Mouse (Mus musculus) spleen, postnatal 36 days (tissue): ENCODE results near the gene Fgfr2.
A peak's percentile ranks its signal among the peaks of the same experiment; 100 is the strongest.

Experiments used
- DNase-seq, 2 experiments: peaks; one replicate each; pipeline ENCODE4 v3.0.0; 2022; ENCODE audit warnings: low spot score in 2 of 2, mixed read lengths in 1 of 2

The Fgfr2 gene

DNA sequence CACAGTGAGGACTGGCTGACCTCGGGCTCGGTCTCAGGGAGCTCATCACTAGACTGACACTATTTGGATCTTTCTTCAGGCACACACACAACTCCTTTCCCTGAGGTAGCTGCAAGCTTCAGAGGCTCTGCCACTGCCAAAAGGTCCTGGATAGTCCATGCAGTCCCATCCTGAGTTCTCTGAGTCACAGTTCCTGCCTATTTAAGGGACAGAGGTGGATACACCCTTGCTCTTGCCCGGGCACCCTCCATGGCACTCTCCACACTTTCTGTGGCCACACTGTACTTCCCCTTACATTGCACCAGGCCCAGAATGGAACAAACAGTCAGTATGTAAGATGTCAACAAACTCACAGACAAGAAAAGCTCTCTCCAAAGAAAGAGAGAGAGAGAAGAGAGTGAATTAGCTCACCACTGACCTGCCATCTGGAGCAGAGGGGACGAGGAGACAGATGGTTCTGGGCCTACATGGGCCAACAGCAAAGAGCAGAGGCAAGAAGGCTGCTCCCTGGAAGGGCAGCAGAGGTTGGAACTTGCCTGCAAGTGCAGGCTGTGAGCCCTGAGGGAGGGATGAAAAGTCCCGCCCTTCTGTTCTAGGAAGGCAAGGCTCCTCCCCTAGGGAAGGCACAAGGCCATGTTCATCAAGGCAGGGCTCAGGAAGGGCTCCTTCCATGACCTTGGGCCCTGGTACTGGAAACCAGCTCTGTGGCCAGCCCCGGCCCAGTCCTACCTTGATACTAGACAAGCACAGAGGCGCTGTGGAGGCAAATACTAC lies 346.6 kb downstream of the Fgfr2 start:
- DNase-seq, result peak; percentile 56 to 74

- no peak for DNase-seq
These were observed 347.2 kb downstream of the Fgfr2 start for GRCm38 (mm10) chr7:132775922-132776321.

DNA sequence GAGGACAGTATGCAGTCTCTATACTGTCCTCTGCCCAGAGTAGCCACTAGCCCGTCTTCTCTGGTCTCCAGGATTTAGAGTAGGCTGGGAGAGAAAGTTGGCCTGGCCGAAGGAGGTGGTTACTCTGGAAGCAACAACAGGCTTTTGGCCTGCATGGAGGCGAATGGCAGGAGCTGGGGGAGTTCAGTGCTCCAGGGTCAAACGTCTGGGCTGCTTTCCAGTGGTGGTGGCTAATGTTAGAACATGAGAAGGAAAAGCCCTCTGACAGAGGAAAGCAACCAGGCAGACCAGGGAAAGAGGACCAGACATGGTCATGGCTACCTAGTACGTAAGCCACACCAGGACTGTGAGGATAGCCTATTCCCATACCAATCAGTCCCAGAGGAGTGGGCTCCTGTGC lies 347.8 kb downstream of the Fgfr2 start:
- no peak for DNase-seq

- peak in 1 of 2 experiments; percentile 33 for DNase-seq
These were observed 350.0 kb downstream of the Fgfr2 start for GRCm38 (mm10) chr7:132773011-132773705.

GRCm38 (mm10) chr7:132772440-132772839 lies 350.7 kb downstream of the Fgfr2 start:
- DNase-seq, result peak; percentile 70 to 81

DNA sequence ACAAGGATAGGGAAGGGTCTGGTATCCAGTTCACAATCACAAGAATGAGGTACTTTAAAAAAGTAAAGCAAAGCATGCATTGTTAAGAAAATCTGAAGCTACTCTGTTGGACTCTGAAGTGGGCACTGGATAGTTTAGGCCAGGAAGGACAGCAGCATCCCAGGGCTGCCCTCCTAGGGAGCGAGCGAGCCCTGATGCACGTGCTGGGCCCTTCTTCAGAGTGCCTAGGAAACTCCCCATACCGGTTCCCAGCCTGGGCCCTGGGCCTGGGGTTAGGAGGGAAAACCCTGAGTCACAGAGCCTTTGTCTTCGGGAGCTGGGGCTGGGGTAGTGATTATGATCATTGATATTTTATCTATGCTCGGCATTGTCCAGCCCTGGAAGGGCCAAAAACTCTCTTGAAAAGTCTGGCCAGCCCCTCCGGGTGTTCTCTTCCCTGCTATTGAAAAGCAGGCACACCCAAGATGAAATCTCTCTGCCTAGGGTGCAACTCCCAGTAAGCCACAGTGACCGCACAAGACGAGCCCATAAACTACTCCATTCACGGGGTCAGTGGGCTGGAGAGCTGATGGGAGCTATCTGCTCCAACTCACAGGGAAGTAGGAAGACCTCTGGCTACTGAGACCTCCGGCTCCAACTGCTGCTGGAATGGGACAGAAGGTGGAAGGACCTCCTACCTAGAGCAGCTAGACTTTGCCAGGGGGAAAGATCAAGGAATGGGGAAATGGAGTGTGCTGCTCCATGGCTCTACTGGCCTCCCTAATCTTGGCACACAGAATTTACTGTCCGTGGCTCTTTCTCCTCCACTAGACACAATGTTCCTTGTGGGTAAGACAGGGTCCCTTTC lies 354.4 kb downstream of the Fgfr2 start:
- DNase-seq, result no peak

DNA sequence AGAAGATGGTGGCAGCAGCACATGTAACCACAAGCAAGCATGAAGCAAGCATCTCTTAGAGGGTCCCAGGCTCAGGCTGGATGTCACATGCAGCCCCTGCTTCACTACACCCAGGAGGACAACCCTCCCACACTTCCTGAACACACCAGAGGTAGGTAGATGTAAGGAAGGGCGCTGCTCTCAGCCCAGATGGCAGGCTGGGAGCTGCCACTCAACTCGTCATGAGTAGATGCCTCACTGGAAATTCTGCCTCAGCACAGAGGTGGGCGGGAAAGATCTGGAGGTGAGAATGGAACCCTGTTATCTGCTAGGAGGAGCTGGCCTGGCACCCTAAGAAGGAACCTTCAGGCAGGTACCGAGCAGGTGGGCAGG lies 355.2 kb downstream of the Fgfr2 start:
- no peak for DNase-seq

DNA sequence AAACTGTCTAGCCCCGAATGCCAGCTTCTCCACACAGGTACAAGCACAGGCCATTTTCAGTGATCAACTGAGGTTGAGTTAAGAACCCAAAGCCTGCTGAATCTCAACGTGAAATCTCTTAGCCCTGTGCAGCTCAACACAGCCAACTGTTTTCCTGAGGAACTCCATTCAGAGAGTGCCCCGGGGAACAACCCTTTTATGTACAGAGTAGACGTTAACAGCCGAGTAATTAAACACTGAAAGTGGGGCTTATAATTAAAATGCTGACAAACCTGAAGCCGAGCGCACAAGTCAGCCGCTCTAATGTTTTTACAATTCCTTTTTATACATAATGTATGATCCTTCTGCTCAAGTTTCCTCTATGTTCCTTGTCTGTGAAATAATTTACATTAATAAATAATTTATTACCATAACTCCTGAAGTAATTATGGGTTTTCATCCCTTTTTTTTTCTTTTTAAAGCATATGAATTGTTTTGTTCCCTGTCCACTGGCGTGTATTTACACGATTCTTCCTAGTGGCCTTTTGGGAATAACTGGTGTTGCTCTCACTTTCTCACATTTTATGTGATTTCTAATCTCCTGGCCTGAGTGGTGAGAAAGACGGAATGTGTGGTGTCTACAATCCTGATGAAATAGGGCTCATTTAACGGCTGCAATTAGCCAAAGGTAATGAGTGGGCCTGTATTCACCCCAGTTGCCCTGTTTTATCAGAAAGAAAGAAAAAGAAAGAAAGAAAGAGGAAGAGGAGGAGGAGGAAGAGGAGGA lies 355.7 kb downstream of the Fgfr2 start:
- no peak for DNase-seq

GRCm38 (mm10) chr7:132766235-132766871 lies 356.8 kb downstream of the Fgfr2 start:
- no peak for DNase-seq

DNA sequence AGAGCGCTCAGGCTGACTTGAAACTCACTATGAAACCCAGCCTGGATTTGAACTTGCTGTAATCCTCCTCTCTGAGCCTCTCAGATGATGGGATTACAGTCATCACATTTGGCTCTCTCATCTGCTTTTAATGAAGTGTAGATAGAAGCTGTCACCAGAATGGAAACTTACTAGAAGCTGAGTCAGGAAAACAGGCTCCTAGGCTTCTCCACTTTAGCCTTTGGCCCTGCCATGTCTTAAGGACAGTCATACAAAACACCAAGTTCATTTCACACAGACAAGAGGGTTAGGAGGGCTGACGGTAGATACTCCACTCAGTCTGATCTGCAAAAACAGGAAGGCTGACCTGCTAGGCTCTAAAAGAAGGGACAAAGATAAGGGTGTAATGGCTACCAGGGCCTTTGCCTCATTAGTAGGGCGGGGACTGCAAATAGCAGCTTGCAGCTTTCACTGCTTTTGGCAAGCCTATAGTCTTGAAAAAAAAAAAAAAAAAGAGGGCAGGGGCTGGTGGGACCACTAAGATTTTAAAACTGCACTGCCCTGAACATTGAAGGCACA lies 357.4 kb downstream of the Fgfr2 start:
- DNase-seq, result no peak

- DNase-seq, result no peak
These were observed 358.2 kb downstream of the Fgfr2 start for GRCm38 (mm10) chr7:132764896-132765491.

DNA sequence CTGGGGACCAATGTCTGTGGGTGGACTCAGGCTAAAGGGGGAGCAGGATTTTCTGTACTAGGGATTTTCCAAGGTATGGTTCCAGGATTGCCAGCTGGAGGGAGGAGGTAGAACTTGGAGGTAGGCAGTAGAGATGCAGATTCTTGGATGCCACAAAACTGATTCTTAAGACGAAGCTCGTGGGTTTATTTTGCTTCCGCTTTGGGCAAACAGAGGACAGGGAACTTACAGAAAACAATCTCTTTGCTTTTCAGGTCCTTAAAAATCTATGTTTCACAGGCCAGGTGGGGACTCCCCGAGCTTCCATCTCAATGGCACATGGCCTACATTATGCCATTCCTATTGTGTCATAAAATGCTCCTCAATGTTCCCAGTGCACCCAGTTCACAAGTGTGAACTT lies 358.8 kb downstream of the Fgfr2 start:
- no peak for DNase-seq

GRCm38 (mm10) chr7:132763911-132764310 lies 359.2 kb downstream of the Fgfr2 start:
- DNase-seq, result no peak

- DNase-seq, result no peak
These were observed 359.8 kb downstream of the Fgfr2 start for GRCm38 (mm10) chr7:132763351-132763750.

GRCm38 (mm10) chr7:132761409-132761808 lies 361.7 kb downstream of the Fgfr2 start:
- no peak for DNase-seq

DNA sequence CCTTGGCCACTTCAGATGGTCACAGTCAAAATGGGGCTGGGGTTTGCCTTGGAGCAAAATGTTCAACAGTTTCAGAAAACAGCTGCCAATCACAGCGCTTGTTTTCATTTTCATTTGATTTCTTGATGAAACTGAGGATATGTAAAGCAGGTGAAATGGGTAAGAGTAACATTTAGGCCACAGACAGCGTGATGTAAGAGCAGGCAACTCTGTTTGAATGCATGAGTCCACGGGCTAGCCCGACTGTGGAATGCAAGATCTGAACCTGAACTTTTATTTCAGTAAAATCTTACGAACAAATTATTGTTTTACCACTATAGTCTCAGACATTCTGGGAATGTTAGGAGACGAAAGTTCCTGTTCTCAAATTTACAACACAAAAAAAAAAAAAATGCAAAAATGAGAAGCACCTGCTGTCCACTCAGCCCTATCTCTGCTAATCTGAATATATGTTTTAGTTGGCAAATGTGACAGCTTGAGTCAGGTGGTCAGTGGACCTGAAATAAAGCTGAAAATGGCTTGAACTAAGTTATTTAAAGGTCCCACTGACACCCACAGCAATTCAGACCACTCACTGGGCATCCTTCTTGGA lies 362.5 kb downstream of the Fgfr2 start:
- no peak for DNase-seq

GRCm38 (mm10) chr7:132759926-132760325 lies 363.2 kb downstream of the Fgfr2 start:
- DNase-seq, result no peak

DNA sequence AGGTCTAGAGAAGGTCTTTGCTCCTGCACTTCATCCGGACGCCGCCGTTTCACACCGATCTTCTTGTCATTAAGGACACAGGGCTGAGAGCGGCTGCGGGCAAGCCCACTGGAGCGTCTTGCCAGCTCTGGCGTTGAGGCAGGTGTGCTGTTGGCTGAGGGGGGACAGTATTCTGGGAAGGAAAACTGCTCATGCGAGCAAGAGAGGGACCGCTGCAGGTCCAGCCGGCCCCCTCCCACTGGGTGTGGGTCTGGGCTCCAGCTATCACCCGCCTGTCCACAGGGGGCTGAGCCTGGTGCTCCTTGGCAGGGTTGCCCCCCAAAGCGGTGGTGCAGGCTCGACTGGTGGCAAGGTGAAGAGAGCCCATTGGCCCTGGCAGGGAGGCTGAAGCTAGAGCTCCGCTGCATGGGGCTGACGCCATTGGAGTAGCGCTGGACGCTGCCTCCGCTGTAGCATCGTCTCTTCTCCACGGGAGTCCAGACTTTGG lies 363.7 kb downstream of the Fgfr2 start:
- no peak for DNase-seq

DNA sequence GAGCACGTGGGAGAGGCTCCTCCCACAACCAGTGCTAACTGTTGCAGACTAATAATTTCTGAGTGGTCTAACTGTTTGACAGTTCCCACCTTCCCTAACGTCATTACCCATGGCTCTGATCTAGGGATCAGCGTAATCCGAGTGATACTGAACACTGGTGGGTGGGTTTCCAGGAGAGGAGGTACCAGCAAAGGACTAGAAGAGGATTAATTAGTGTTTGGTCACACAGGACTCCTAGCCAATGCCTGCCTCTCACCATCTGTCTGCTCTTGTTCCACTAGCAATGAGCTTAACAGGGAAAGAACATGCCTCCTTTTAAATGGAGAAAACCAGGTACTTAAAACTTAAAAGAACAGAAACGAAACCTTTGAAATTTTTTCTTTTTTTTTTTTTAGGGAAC lies 364.3 kb downstream of the Fgfr2 start:
- no peak for DNase-seq

DNA sequence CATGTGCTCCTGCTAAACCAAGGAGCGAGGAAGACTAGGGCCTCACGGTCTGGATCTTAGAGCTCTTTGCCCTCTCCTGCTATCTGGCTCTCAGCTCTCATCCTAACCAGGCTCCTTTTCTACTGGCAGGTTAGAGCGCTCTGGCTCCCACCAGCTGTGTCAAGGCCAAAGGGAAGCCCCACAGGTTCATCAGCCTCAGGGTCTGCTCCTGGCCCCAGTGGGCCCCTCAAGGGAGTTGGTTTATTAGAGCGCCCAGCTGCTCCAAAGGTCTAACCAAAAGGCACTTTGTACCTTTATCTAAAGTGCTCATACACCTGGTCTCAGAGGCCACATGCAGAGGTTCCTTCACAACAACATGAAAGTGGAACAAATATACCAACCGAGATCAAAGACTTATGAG lies 366.8 kb downstream of the Fgfr2 start:
- DNase-seq, result no peak
